Mouse (Mus musculus) heart, adult 9 months (tissue): ENCODE results near the gene Cbwd1.
A peak's percentile ranks its signal among the peaks of the same experiment; 100 is the strongest.

Source experiments
- DNase-seq, 2 experiments: peaks; one replicate each; pipeline ENCODE4 v3.0.0; 2022; ENCODE audit warnings: low spot score in 2 of 2

The Cbwd1 gene

GRCm38 (mm10) chr19:24961172-24961962 is at the start of gene Cbwd1:
Gene Cbwd1, minus strand, starts transcription at chr19:24961610.
- peak; percentile 97 to 98 for DNase-seq

- no peak for DNase-seq
Observed at GRCm38 (mm10) chr19:25008509-25008908, 47.1 kb upstream of the Cbwd1 start.

GRCm38 (mm10) chr19:25006686-25007085 is 45.3 kb upstream of the Cbwd1 start:
- DNase-seq, result no peak

- DNase-seq, result no peak
Observed at GRCm38 (mm10) chr19:25003810-25004209, 42.4 kb upstream of the Cbwd1 start.

- DNase-seq, result no peak
Observed at GRCm38 (mm10) chr19:25002828-25003227, 41.4 kb upstream of the Cbwd1 start.

GRCm38 (mm10) chr19:25002032-25002431 is 40.6 kb upstream of the Cbwd1 start:
- DNase-seq, result no peak

- no peak for DNase-seq
Observed at GRCm38 (mm10) chr19:25000153-25000552, 38.7 kb upstream of the Cbwd1 start.

- DNase-seq, result peak; percentile 67 to 72
Observed at GRCm38 (mm10) chr19:24999201-24999886, 37.9 kb upstream of the Cbwd1 start, which contains the start of gene Dock8. Gene Dock8, plus strand, starts transcription at chr19:24999534.

- DNase-seq, result no peak
Observed at GRCm38 (mm10) chr19:24998561-24998960, 37.2 kb upstream of the Cbwd1 start.

GRCm38 (mm10) chr19:24996815-24997704 is 35.6 kb upstream of the Cbwd1 start:
- no peak for DNase-seq

- DNase-seq, result no peak
Observed at GRCm38 (mm10) chr19:24994900-24995299, 33.5 kb upstream of the Cbwd1 start.

GRCm38 (mm10) chr19:24993526-24993925 is 32.1 kb upstream of the Cbwd1 start:
- DNase-seq, result no peak

- DNase-seq, result no peak
Observed at GRCm38 (mm10) chr19:24990138-24990822, 28.9 kb upstream of the Cbwd1 start.

GRCm38 (mm10) chr19:24988831-24989230 is 27.4 kb upstream of the Cbwd1 start:
- peak in 1 of 2 experiments; percentile 38 for DNase-seq

GRCm38 (mm10) chr19:24987355-24987754 is 25.9 kb upstream of the Cbwd1 start:
- no peak for DNase-seq

- no peak for DNase-seq
Observed at GRCm38 (mm10) chr19:24985045-24985444, 23.6 kb upstream of the Cbwd1 start.

- DNase-seq, result no peak
Observed at GRCm38 (mm10) chr19:24983857-24984498, 22.6 kb upstream of the Cbwd1 start.

GRCm38 (mm10) chr19:24983050-24983449 is 21.6 kb upstream of the Cbwd1 start:
- DNase-seq, result no peak

GRCm38 (mm10) chr19:24981294-24981693 is 19.9 kb upstream of the Cbwd1 start:
- DNase-seq, result peak; percentile 26 to 30

- no peak for DNase-seq
Observed at GRCm38 (mm10) chr19:24978852-24979842, 17.7 kb upstream of the Cbwd1 start.
